Mouse (Mus musculus) lung, adult 2 months (tissue): ENCODE results near the gene Umodl1.

Experiments used
- CTCF ChIP-seq: fragments of 200-500 bp; IDR thresholded peaks from 2 replicates; pipeline ENCODE4 v1.5.1; 2011; ENCODE audit warnings: mild to moderate bottlenecking, low read length, control low read depth; ENCODE audit not compliant: insufficient read depth
- POLR2A ChIP-seq: fragments of 200-500 bp; IDR thresholded peaks from 2 replicates; pipeline ENCODE4 v1.6.1; 2011; ENCODE audit warnings: low read depth, mild to moderate bottlenecking, control low read depth, low read length, borderline replicate concordance; ENCODE audit errors: extremely low read depth

DNA sequence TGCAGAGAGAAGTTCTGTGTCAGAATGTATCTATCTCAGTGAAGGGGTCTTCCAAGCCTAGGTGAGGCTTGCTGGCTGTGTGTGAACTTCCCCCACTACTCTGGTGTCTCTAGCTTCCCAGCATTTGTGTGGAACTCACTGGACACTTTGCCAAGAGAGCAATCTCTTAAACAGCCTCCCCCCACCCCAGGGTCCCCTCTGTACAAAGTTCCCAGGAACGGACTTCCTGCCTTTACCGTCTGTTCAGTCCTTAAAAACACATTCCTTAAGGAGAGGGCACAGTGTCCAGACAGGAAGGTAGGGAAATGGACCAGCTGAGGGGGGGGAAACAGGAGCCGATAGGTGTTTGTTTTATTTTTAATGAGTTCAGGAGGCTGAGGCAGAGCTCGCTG is 105.8 kb downstream of the Umodl1 start:
- TF ChIP-seq CTCF (no peak), POLR2A (no peak)
